Mouse (Mus musculus) kidney, embryonic 16.5 days (tissue): ENCODE data around the gene E330034G19Rik. TPM values are rescaled to one million over a fixed set of nuclear protein-coding genes. Genes with fewer than 3 reads are reported as not detected.
"Not testable (repeated sequence)": the region's sequence is repeated elsewhere in the genome, so short reads cannot be mapped to it uniquely, and the experiment has no call there.

Source experiments
- ATAC-seq: fragments of 200-750 bp; cut with Nextera tagmentation; 2 replicates; pipeline ENCODE4 v1.8.0; 2017; ENCODE audit warnings: moderate TSS enrichment; ENCODE audit not compliant: low FRiP score, low TSS enrichment
- H3K27ac ChIP-seq: fragments of 300-500 bp; sonication (generic); 2 replicates; pipeline ENCODE4 v1.5.1; 2014; ENCODE audit warnings: low read length
- H3K27me3 ChIP-seq: fragments of 300-500 bp; sonication (generic); 2 replicates; pipeline ENCODE4 v1.6.1; 2014; ENCODE audit warnings: low read length, control low read depth, mixed read lengths; ENCODE audit not compliant: insufficient read depth
- H3K36me3 ChIP-seq: fragments of 300-500 bp; sonication (generic); 2 replicates; pipeline ENCODE4 v1.6.1; 2014; ENCODE audit warnings: low read length, control low read depth, mixed read lengths; ENCODE audit not compliant: insufficient read depth
- H3K4me1 ChIP-seq: fragments of 300-500 bp; sonication (generic); 2 replicates; pipeline ENCODE4 v1.6.1; 2014; ENCODE audit warnings: low read length, control low read depth, mixed read lengths; ENCODE audit not compliant: insufficient read depth
- H3K4me2 ChIP-seq: fragments of 300-500 bp; sonication (generic); replicated peaks from 2 replicates; pipeline ENCODE4 v1.6.1; 2014; ENCODE audit warnings: low read depth, low read length
- H3K4me3 ChIP-seq: fragments of 300-500 bp; sonication (generic); 2 replicates; pipeline ENCODE4 v1.5.1; 2014; ENCODE audit warnings: mild to moderate bottlenecking, low read length
- H3K9ac ChIP-seq: fragments of 300-500 bp; sonication (generic); replicated peaks from 2 replicates; pipeline ENCODE4 v1.6.1; 2014; ENCODE audit warnings: low read length
- H3K9me3 ChIP-seq: fragments of 300-500 bp; sonication (generic); 2 replicates; pipeline ENCODE4 v1.6.1; 2016; ENCODE audit warnings: low read length, control low read depth
- WGBS: fragments of 180-500 bp; shearing (Covaris S2); extraction: QIAGEN DNeasy Blood & Tissue Kit; methylation state at CpG from one replicate; pipeline ENCODE4 v1.1.7; 2014; 5-methylcytosine and 5-hydroxymethylcytosine counted together
- polyA plus RNA-seq: library from polyadenylated mRNA; unstranded; fragments of >200 nt; fragmentation: Nextera tagmentation; extraction: Ambion mirVana; gene quantifications from 2 replicates; pipeline ENCODE4 v1.2.1, GENCODE M21; 2015

Gene E330034G19Rik
- polyA plus RNA-seq, 1 experiment from 2014 or later: not detected

GRCm38 (mm10) chr14:24306667-24307066 lies 13.7 kb downstream of the E330034G19Rik start:
- no peak overlapping the region for H3K9ac ChIP-seq
- no peaks in the 10 kb centered on the region for H3K9me3 ChIP-seq
- no peak overlapping the region for H3K27ac ChIP-seq
- no peaks in the 10 kb centered on the region for H3K36me3 ChIP-seq
- ATAC-seq: no peak
- no peak overlapping the region for H3K4me2 ChIP-seq
- no peaks in the 10 kb centered on the region for H3K27me3 ChIP-seq
- no peak overlapping the region for H3K4me3 ChIP-seq
- 72% methylated on average over 6 of the region's 6 CpGs for WGBS
- H3K4me1 ChIP-seq: no peaks in the 10 kb centered on the region

GRCm38 (mm10) chr14:24307146-24307545 lies 14.1 kb downstream of the E330034G19Rik start:
- no peak overlapping the region for H3K4me2 ChIP-seq
- H3K9ac ChIP-seq: no peak overlapping the region
- H3K27me3 ChIP-seq: no peaks in the 10 kb centered on the region
- ATAC-seq: no peak
- H3K4me3 ChIP-seq: no peak overlapping the region
- H3K4me1 ChIP-seq: no peaks in the 10 kb centered on the region
- 79% methylated on average over 1 of the region's 1 CpGs for WGBS
- H3K27ac ChIP-seq: no peak overlapping the region
- H3K36me3 ChIP-seq: no peaks in the 10 kb centered on the region
- no peaks in the 10 kb centered on the region for H3K9me3 ChIP-seq

- H3K4me3 ChIP-seq: no peak overlapping the region
- no peak overlapping the region for H3K4me2 ChIP-seq
- H3K9ac ChIP-seq: no peak overlapping the region
- no peaks in the 10 kb centered on the region for H3K9me3 ChIP-seq
- ATAC-seq: no peak
- no peak overlapping the region for H3K27ac ChIP-seq
- 37% methylated on average over 3 of the region's 3 CpGs for WGBS
- no peaks in the 10 kb centered on the region for H3K4me1 ChIP-seq
- no peaks in the 10 kb centered on the region for H3K27me3 ChIP-seq
- H3K36me3 ChIP-seq: no peaks in the 10 kb centered on the region
Measured at GRCm38 (mm10) chr14:24311110-24311509, 18.1 kb downstream of the E330034G19Rik start.

- not testable (repeated sequence) for H3K4me1 ChIP-seq, H3K4me2 ChIP-seq, H3K9ac ChIP-seq, H3K27me3 ChIP-seq, H3K36me3 ChIP-seq, H3K9me3 ChIP-seq, H3K4me3 ChIP-seq, H3K27ac ChIP-seq, ATAC-seq
- 83% methylated on average over 3 of the region's 3 CpGs for WGBS
Measured at GRCm38 (mm10) chr14:24347007-24347406, 54.0 kb downstream of the E330034G19Rik start.

GRCm38 (mm10) chr14:24358295-24358951 lies 65.4 kb downstream of the E330034G19Rik start:
- Histone ChIP-seq H3K27ac (no peak overlapping the region), H3K9me3 (no peaks in the 10 kb centered on the region), H3K4me3 (no peak overlapping the region), H3K4me1 (no peaks in the 10 kb centered on the region), H3K4me2 (no peak overlapping the region), H3K27me3 (no peaks in the 10 kb centered on the region), H3K9ac (no peak overlapping the region), H3K36me3 (no peaks in the 10 kb centered on the region)
- ATAC-seq: no peak
- WGBS: 63% methylated on average over 22 of the region's 22 CpGs

Other genes with a start within 250 kb of the E330034G19Rik start
- gene Dlg5, start 47.3 kb upstream of the E330034G19Rik start, polyA plus RNA-seq: 13.7 and 15.9 TPM in 2 replicates
- 16.8 and 21.1 TPM in 2 replicates for gene Polr3a, start 193.8 kb downstream of the E330034G19Rik start, polyA plus RNA-seq
- gene Rps24, start 193.9 kb downstream of the E330034G19Rik start, polyA plus RNA-seq: 686 and 761 TPM in 2 replicates